ENCODE assay signal across 8 mouse cellular contexts in genomic region chr13:55600657-55601056, GRCm38 (mm10). TPM values are rescaled to one million over a fixed set of nuclear protein-coding genes. Genes with fewer than 3 reads are reported as not detected.
DNase-seq lines count a peak whose midpoint lies in the region; ATAC-seq and TF ChIP-seq lines count a peak whose summit lies in the region.

No protein-coding gene starts in this region.

- peak overlapping the region; percentile 93 for H3K4me3 ChIP-seq in kidney, postnatal 0 days (replicated peaks; ENCODE audit: low read depth, low read length)
- peak overlapping the region; percentile 81 for H3K4me3 ChIP-seq in hindbrain, embryonic 14.5 days (replicated peaks; ENCODE audit: low read length)
- peak overlapping the region; percentile 71 for H3K4me3 ChIP-seq in stomach, postnatal 0 days (ENCODE audit: low read depth, low read length)

- H3K27me3 ChIP-seq in kidney, postnatal 0 days (ENCODE audit: insufficient read depth, low read length), result no peaks in the 10 kb centered on the region
- no peaks in the 10 kb centered on the region for H3K27me3 ChIP-seq in hindbrain, embryonic 14.5 days (ENCODE audit: control insufficient read depth, insufficient read depth, low read length)
- no peaks in the 10 kb centered on the region for H3K27me3 ChIP-seq in stomach, postnatal 0 days (ENCODE audit: control insufficient read depth, insufficient read depth, low read length)

- no peak overlapping the region for H3K27ac ChIP-seq in kidney, postnatal 0 days
- peak overlapping the region; percentile 65; the same call in 1 of the 2 replicates for H3K27ac ChIP-seq in hindbrain, embryonic 14.5 days
- H3K27ac ChIP-seq in stomach, postnatal 0 days (replicated peaks), result no peak overlapping the region; the same call in 1 of the 2 replicates

- H3K9ac ChIP-seq in kidney, postnatal 0 days (ENCODE audit: low read depth, low read length), result peak overlapping the region; percentile 81
- H3K9ac ChIP-seq in hindbrain, embryonic 14.5 days, result peak overlapping the region; percentile 86
- peak overlapping the region; percentile 89 for H3K9ac ChIP-seq in stomach, postnatal 0 days (ENCODE audit: low read length)

- 0 out of 2 replicates have a peak, but pooled peaks have one; percentile 49 for ATAC-seq in kidney, postnatal 0 days (replicated peaks; ENCODE audit: low FRiP score, low read depth)
- 0 out of 2 replicates have a peak, but pooled peaks have one; percentile 35 for ATAC-seq in hindbrain, embryonic 14.5 days (ENCODE audit: low FRiP score)
- no peak for ATAC-seq in stomach, postnatal 0 days (ENCODE audit: low FRiP score, low TSS enrichment)

- DNase-seq in kidney, postnatal 0 days (ENCODE audit: low spot score), result peak; percentile 28
- no peak for DNase-seq in kidney, postnatal 10 days
- peak; percentile 31 for DNase-seq in c-Kit-positive CD71-positive TER-119-positive erythroid progenitor cells, embryonic 14.5 days (ENCODE audit: low spot score)
- no peak for DNase-seq in hindbrain, embryonic 14.5 days (ENCODE audit: low spot score)
- DNase-seq in lung, postnatal 14 days, result peak; percentile 13
- no peak for DNase-seq in stomach, postnatal 0 days (ENCODE audit: low spot score)
- no peak for DNase-seq in frontal cortex, postnatal 14 days (ENCODE audit: low spot score in 2 of 2)
- no peak for DNase-seq in right cerebral cortex, postnatal 25 days

- peak overlapping the region; percentile 84 for H3K4me2 ChIP-seq in kidney, postnatal 0 days (ENCODE audit: low read length)
- peak overlapping the region; percentile 82 for H3K4me2 ChIP-seq in hindbrain, embryonic 14.5 days (replicated peaks)
- peak overlapping the region; percentile 84 for H3K4me2 ChIP-seq in stomach, postnatal 0 days (replicated peaks; ENCODE audit: low read depth)

- WGBS in kidney, postnatal 0 days, result 14% methylated on average over 9 of the region's 9 CpGs
- 19% methylated on average over 9 of the region's 9 CpGs for WGBS in hindbrain, embryonic 14.5 days
- 12% methylated on average over 9 of the region's 9 CpGs for WGBS in stomach, postnatal 0 days

- no peak for TF ChIP-seq EP300 in stomach, postnatal 0 days (optimal IDR thresholded peaks at IDR 0.05)

- no peaks in the 10 kb centered on the region; the same call in 1 of the 2 replicates for H3K4me1 ChIP-seq in kidney, postnatal 0 days (replicated peaks; ENCODE audit: insufficient read depth, low read length)
- H3K4me1 ChIP-seq in hindbrain, embryonic 14.5 days (replicated peaks; ENCODE audit: control insufficient read depth, insufficient read depth, low read length), result peaks cover 9% of the 10 kb centered on the region
- no peaks in the 10 kb centered on the region; the same call in 1 of the 2 replicates for H3K4me1 ChIP-seq in stomach, postnatal 0 days (replicated peaks; ENCODE audit: control insufficient read depth, insufficient read depth)

- peaks cover 23% of the 10 kb centered on the region for H3K36me3 ChIP-seq in kidney, postnatal 0 days (ENCODE audit: insufficient read depth, low read length)
- peaks cover 48% of the 10 kb centered on the region for H3K36me3 ChIP-seq in hindbrain, embryonic 14.5 days (replicated peaks; ENCODE audit: control insufficient read depth, insufficient read depth)
- peaks cover 13% of the 10 kb centered on the region for H3K36me3 ChIP-seq in stomach, postnatal 0 days (ENCODE audit: control insufficient read depth, insufficient read depth, low read length)

- no peaks in the 10 kb centered on the region for H3K9me3 ChIP-seq in kidney, postnatal 0 days (replicated peaks; ENCODE audit: low read length)
- H3K9me3 ChIP-seq in hindbrain, embryonic 14.5 days (ENCODE audit: control insufficient read depth, low read length), result no peaks in the 10 kb centered on the region
- H3K9me3 ChIP-seq in stomach, postnatal 0 days (ENCODE audit: control insufficient read depth, low read length), result no peaks in the 10 kb centered on the region

- no peak for TF ChIP-seq CTCF in kidney, postnatal 0 days (IDR thresholded peaks at IDR 0.05; ENCODE audit: low read depth)
- TF ChIP-seq CTCF in stomach, postnatal 0 days (IDR thresholded peaks at IDR 0.05; ENCODE audit: low read depth), result no peak

RNA-seq across cellular contexts. Expression of gene B4galt7, which starts 1.0 kb away (rescaled TPM):
- polyA plus RNA-seq in kidney, postnatal 0 days (2015; fragmentation: Nextera tagmentation; extraction: Ambion mirVana), result 20.1 and 22.8 TPM in 2 replicates
- 18.3 and 25.3 TPM in 2 replicates for polyA plus RNA-seq in hindbrain, embryonic 14.5 days (2014; fragmentation: Nextera tagmentation; extraction: Ambion mirVana)
- polyA plus RNA-seq in stomach, postnatal 0 days (2015; fragmentation: Nextera tagmentation; extraction: Ambion mirVana), result 15.9 and 16.0 TPM in 2 replicates

RNA-seq across cellular contexts. Expression of gene Caml, which starts 22.1 kb away (rescaled TPM):
- 50.6 and 53.0 TPM in 2 replicates for polyA plus RNA-seq in kidney, postnatal 0 days (2015; fragmentation: Nextera tagmentation; extraction: Ambion mirVana)
- polyA plus RNA-seq in hindbrain, embryonic 14.5 days (2014; fragmentation: Nextera tagmentation; extraction: Ambion mirVana), result 105 and 107 TPM in 2 replicates
- polyA plus RNA-seq in stomach, postnatal 0 days (2015; fragmentation: Nextera tagmentation; extraction: Ambion mirVana), result 32.0 and 33.0 TPM in 2 replicates

RNA-seq across cellular contexts. Expression of gene Tmed9, which starts 27.1 kb away (rescaled TPM):
- polyA plus RNA-seq in kidney, postnatal 0 days (2015; fragmentation: Nextera tagmentation; extraction: Ambion mirVana), result 136 and 160 TPM in 2 replicates
- polyA plus RNA-seq in hindbrain, embryonic 14.5 days (2014; fragmentation: Nextera tagmentation; extraction: Ambion mirVana), result 45.7 and 53.6 TPM in 2 replicates
- 123 and 136 TPM in 2 replicates for polyA plus RNA-seq in stomach, postnatal 0 days (2015; fragmentation: Nextera tagmentation; extraction: Ambion mirVana)

RNA-seq across cellular contexts. Expression of gene Fam193b, which starts 29.7 kb away (rescaled TPM):
- 23.9 and 24.9 TPM in 2 replicates for polyA plus RNA-seq in kidney, postnatal 0 days (2015; fragmentation: Nextera tagmentation; extraction: Ambion mirVana)
- polyA plus RNA-seq in hindbrain, embryonic 14.5 days (2014; fragmentation: Nextera tagmentation; extraction: Ambion mirVana), result 41.4 and 47.4 TPM in 2 replicates
- 10.2 and 11.1 TPM in 2 replicates for polyA plus RNA-seq in stomach, postnatal 0 days (2015; fragmentation: Nextera tagmentation; extraction: Ambion mirVana)

RNA-seq across cellular contexts. Expression of gene Ddx46, which starts 34.2 kb away (rescaled TPM):
- polyA plus RNA-seq in kidney, postnatal 0 days (2015; fragmentation: Nextera tagmentation; extraction: Ambion mirVana), result 27.4 and 28.3 TPM in 2 replicates
- 24.8 and 25.6 TPM in 2 replicates for polyA plus RNA-seq in hindbrain, embryonic 14.5 days (2014; fragmentation: Nextera tagmentation; extraction: Ambion mirVana)
- 14.9 and 15.2 TPM in 2 replicates for polyA plus RNA-seq in stomach, postnatal 0 days (2015; fragmentation: Nextera tagmentation; extraction: Ambion mirVana)

Comparison
In these comparisons a context has a peak if more than half of its experiments do, and no peak if none do; other contexts are left out.
1. DNase-seq: peak in kidney, postnatal 0 days (single experiment), c-Kit-positive CD71-positive TER-119-positive erythroid progenitor cells, embryonic 14.5 days (single experiment) and lung, postnatal 14 days (single experiment); none in kidney, postnatal 10 days (single experiment), hindbrain, embryonic 14.5 days (single experiment), stomach, postnatal 0 days (single experiment), frontal cortex, postnatal 14 days (0 of 2) and right cerebral cortex, postnatal 25 days (single experiment).
2. Peak in every context shown above with its lines, with median percentiles within 50 percentile points of each other: H3K4me2 ChIP-seq, H3K4me3 ChIP-seq and H3K9ac ChIP-seq.